Mouse (Mus musculus): ENCODE results near the gene Hoxb6. TPM values are rescaled to one million over a fixed set of nuclear protein-coding genes. Genes with fewer than 3 reads are reported as not detected.

Hoxb6 gene
- total and polyA plus RNA-seq, 3 experiments: 0.53 to 1.1 TPM; not detected in 1

- Histone ChIP-seq H3K9me3 (replicated peaks; ENCODE audit: low read length) (peaks cover 14% of the 10 kb centered on the region), H3K4me1 (ENCODE audit: control insufficient read depth in 1 of 2, insufficient read depth in 2 of 2) (peaks cover 0 to 5% of the 10 kb centered on the region in 2 experiments; a peak in 1 of 4 replicates), H3K27ac (ENCODE audit: insufficient read depth, low read depth) (no peak overlapping the region), H3K4me3 (replicated peaks in 1 of 3; ENCODE audit: low read depth in 2 of 3, low read length in 2 of 3, poor library complexity in 1 of 3) (no peak overlapping the region), H3K79me2 (replicated peaks; ENCODE audit: control insufficient read depth, extremely low read depth, insufficient read depth, poor library complexity, severe bottlenecking) (no peaks in the 10 kb centered on the region), H3K9ac (ENCODE audit: insufficient read depth, low read depth) (no peak overlapping the region), H3K27me3 (replicated peaks) (peaks cover 95% of the 10 kb centered on the region), H3K36me3 (replicated peaks in 1 of 2; ENCODE audit: control insufficient read depth in 1 of 2, insufficient read depth in 1 of 2, low read length in 1 of 2) (no peaks in the 10 kb centered on the region), H3K4me2 (ENCODE audit: insufficient read depth, low read depth, poor library complexity, severe bottlenecking) (no peak overlapping the region)
- dilution Hi-C loops (cut with MboI; ENCODE audit: extremely low pct_ligation_motif_present, extremely low pct_unique_long_range_greater_than_20kb, low sequenced_read_pairs) (no loop called here), in situ Hi-C loops (cut with MboI; ENCODE audit: low pct_ligation_motif_present, low pct_unique_long_range_greater_than_20kb, low sequenced_read_pairs) (no loop called here)
- DNase-seq (ENCODE audit: extremely low read depth): no peak
- TF ChIP-seq USF2 (conservative IDR thresholded peaks at IDR 0.05; ENCODE audit: low read depth, low read length): no peak
- no peak for TF ChIP-seq GABPA (IDR thresholded peaks at IDR 0.05; ENCODE audit: insufficient replicate concordance, low read depth, low read length)
- no peak for TF ChIP-seq ELF1 (IDR thresholded peaks at IDR 0.05; ENCODE audit: low read depth, low read length)
- no peak for TF ChIP-seq MAZ (IDR thresholded peaks at IDR 0.05; ENCODE audit: low read depth, low read length)
Observed at GRCm38 (mm10) chr11:96268031-96268745, 24.1 kb upstream of the Hoxb6 start.

- Histone ChIP-seq H3K36me3 (replicated peaks in 1 of 2; ENCODE audit: control insufficient read depth in 1 of 2, insufficient read depth in 1 of 2, low read length in 1 of 2) (no peaks in the 10 kb centered on the region), H3K4me1 (ENCODE audit: control insufficient read depth in 1 of 2, insufficient read depth in 2 of 2) (peaks cover 0 to 5% of the 10 kb centered on the region in 2 experiments; a peak in 1 of 4 replicates), H3K27me3 (replicated peaks) (peaks cover 94% of the 10 kb centered on the region), H3K79me2 (replicated peaks; ENCODE audit: control insufficient read depth, extremely low read depth, insufficient read depth, poor library complexity, severe bottlenecking) (no peaks in the 10 kb centered on the region), H3K9me3 (replicated peaks; ENCODE audit: low read length) (peaks cover 14% of the 10 kb centered on the region), H3K4me3 (replicated peaks in 1 of 3; ENCODE audit: low read depth in 2 of 3, low read length in 2 of 3, poor library complexity in 1 of 3) (no peak overlapping the region), H3K9ac (ENCODE audit: insufficient read depth, low read depth) (no peak overlapping the region), H3K4me2 (ENCODE audit: insufficient read depth, low read depth, poor library complexity, severe bottlenecking) (no peak overlapping the region), H3K27ac (ENCODE audit: insufficient read depth, low read depth) (no peak overlapping the region)
- no peak for TF ChIP-seq MAFK (IDR thresholded peaks at IDR 0.05; ENCODE audit: insufficient replicate concordance, low read length)
- TF ChIP-seq EP300 (IDR thresholded peaks at IDR 0.05; ENCODE audit: low read length): no peak
- TF ChIP-seq MAX (IDR thresholded peaks at IDR 0.05; ENCODE audit: low read length): no peak
- no peak for TF ChIP-seq CHD1 (IDR thresholded peaks at IDR 0.05; ENCODE audit: low read depth, low read length)
- TF ChIP-seq TBP (conservative IDR thresholded peaks at IDR 0.05; ENCODE audit: low read depth, low read length): no peak
- TF ChIP-seq ZMIZ1 (IDR thresholded peaks at IDR 0.05; ENCODE audit: low read depth, low read length): no peak
- TF ChIP-seq POLR2A (IDR thresholded peaks at IDR 0.05; ENCODE audit: low read depth, low read length): no peak
- TF ChIP-seq NRF1 (IDR thresholded peaks at IDR 0.05; ENCODE audit: low read depth, low read length): no peak
- TF ChIP-seq E2F4 (IDR thresholded peaks at IDR 0.05; ENCODE audit: insufficient replicate concordance, low read depth, low read length): no peak
- TF ChIP-seq UBTF (IDR thresholded peaks at IDR 0.05; ENCODE audit: low read depth, low read length): no peak
- TF ChIP-seq ETS1 (conservative IDR thresholded peaks at IDR 0.05; ENCODE audit: low read depth, low read length): no peak
- TF ChIP-seq MAZ (IDR thresholded peaks at IDR 0.05; ENCODE audit: low read depth, low read length): no peak
- dilution Hi-C loops (cut with MboI; ENCODE audit: extremely low pct_ligation_motif_present, extremely low pct_unique_long_range_greater_than_20kb, low sequenced_read_pairs) (no loop called here), in situ Hi-C loops (cut with MboI; ENCODE audit: low pct_ligation_motif_present, low pct_unique_long_range_greater_than_20kb, low sequenced_read_pairs) (no loop called here)
- DNase-seq (ENCODE audit: extremely low read depth): no peak
Observed at GRCm38 (mm10) chr11:96269869-96270268, 22.4 kb upstream of the Hoxb6 start.
